Mouse (Mus musculus) layer of hippocampus, adult 6 months (tissue): ENCODE data around the gene Gm20388. TPM values are rescaled to one million over a fixed set of nuclear protein-coding genes. Genes with fewer than 3 reads are reported as not detected.

Experiments used
- polyA plus RNA-seq: library from polyadenylated mRNA; unstranded; fragments of <200 nt; fragmentation: Nextera tagmentation; gene quantifications from 2 replicates; pipeline ENCODE4 v1.2.3, GENCODE M21; 2021

Gene Gm20388
- polyA plus RNA-seq, 1 experiment from 2014 or later: 3.1 TPM

DNA sequence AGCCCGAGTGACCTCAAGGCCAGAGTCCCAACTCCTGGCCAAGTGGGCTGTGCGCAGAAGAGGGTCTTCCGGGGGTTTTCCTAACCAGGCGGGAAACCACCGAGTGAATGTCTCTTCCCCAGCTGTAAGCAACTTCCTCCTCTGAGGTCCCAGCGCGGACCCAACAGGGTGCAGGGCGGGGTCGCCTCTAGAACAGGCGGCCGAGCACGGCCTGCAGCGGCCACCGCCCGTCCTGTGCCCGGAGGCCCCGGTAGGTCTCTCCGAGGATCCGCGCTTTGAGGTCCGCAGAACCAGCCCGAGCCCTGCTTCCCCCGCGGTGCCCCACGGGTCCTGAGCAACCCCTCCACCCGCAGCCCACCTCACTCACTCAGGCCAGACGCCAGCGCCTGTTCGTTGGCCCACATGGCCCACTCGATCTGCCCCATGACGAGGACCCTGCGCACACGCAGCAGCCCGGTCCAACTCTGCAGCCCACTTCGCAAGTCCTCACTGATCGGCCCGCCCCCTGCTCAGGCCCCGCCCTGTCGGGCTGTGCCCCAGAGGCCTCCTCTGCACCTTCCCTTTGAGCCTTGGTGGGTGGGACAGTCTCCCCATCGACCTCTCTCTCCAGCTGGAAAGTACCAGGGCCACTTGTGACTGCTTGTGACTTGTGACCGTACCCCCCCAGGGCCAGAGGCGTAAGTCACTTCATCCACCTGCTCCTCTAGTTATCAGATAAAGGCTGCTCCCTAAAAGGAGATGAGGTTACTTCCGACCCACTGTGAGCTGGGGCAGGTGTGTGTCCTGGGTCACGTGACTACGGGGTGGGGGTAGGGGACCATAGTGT, 2522.0 kb downstream of the Gm20388 start, which contains the start of gene Cyba:
Gene Cyba, minus strand, starts transcription at position 488 of the 826 bp plus-strand sequence.

DNA sequence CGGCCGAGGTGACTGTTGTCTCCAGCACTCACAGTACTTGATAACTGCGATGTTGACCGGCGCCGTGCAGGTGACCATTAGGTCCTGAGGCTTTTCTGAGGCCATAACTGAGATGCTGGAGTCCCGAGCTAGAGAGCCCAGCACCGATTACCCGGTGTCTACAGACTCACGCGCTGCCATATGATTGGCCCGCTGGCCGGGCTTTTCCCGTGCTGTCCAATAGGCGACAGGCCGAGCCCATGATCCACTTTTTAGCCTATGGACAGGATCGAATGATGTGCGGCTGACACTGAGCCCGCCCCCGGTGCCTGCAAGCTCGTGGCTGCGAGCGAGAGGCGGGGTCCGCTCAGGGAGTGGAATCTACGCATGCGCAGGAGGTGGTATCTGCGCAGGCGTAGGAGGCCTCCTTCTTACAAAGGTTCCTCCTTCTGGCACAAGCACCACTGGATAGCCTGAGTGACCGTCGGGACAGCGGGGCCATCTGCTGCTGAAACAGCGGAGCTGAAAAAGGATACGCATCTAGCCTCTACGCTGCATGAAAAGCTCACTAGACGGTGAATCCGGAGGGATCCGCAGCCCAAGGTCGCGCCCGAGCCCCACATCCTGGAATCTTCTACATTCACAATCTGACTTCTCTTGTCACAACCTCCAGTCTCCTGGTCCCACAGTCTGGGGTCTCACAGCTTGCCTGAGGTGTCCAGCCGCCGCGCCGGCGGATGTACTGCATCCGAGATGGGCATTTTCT, 2532.8 kb downstream of the Gm20388 start, which contains the start of gene Mvd:
Gene Mvd, minus strand, starts transcription at position 161 of the 745 bp plus-strand sequence.

DNA sequence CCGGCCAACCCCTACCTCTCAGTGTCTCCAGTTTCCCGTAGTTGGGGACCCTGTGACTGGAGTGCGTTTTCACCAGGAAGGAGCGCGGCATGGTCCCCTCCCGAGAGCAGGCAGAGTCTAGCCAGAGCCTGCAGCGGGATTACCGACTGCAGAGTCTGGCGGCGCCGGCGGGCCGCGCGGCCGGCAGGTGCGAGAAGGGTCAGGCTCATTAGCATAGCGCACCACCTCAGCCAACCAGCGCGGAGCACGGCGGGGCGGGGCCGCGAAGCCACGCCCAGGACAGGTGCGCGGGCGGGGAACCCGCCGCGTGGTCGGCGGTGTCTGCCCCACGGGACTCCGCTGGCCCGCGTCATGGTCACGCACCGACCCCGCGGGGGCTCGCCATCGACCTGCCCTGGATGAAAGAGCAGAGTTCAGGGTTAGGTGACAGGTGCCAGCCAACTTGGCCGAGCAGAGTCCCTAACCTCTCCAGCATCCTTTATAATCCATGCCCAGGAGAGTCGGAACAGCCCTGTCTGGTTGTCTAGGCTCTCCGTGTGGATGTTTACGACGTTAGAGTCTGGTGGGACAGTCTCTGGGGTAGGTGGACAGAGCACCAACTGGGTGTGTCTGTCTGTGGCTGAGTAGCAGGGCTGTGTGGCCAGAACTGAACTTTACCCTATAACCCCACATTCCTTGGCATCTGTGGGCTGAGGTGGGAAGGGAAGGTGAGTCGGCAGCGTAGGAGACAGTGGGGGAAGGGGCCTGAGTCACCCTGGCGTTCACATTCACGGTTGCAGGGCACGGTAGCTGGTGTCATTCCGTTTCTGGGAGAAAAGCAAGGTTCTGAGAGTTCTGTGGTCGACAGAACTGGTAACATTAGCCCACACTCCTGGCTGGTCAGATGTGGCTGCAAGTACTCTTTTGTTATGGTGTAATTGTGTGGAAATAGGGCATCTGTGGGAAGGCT, 2550.2 kb downstream of the Gm20388 start, which contains the start of gene Snai3:
Gene Snai3, minus strand, starts transcription at position 210 of the 949 bp plus-strand sequence.

DNA sequence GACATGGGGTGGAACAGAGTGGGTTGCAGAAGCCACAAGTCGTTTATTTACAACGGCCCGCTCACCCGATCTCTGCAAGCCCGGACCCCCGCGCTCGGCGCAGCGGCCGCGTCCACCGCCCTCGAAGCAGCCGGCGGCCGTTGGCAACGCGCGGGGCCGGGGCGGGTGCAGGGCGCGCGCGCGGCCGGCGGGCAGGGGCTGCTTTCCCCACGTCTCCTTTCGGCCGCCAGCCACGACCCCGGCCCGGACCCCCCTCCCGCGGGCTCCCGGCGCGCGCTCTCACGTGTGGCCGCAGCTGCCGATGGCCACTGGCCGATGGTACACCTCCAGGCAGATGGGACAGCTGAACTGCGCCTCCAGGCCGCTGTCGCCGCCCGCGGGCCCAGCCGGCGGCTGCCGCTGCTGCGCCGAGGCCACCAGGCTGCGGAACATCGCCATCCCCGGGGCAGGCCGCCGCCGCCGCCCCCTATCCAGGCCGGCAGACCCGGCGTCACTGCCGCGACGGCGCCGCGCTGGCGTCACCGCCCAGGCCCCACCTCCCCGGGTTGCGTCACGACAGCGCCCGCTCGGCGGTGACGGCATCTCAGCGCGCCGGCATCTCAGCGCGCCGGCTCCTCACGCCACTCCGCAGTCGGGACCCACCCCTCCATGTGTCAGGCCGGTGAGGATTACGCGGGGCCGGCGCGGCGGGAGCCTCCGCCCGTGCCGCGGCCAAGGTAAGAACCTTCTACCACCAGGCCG, 2565.1 kb downstream of the Gm20388 start, which contains the start of the genes Rnf166 and Ctu2:
Gene Rnf166, minus strand, starts transcription at position 485 of the 741 bp plus-strand sequence.
Gene Ctu2, plus strand, starts transcription at position 564 of the 741 bp plus-strand sequence.

DNA sequence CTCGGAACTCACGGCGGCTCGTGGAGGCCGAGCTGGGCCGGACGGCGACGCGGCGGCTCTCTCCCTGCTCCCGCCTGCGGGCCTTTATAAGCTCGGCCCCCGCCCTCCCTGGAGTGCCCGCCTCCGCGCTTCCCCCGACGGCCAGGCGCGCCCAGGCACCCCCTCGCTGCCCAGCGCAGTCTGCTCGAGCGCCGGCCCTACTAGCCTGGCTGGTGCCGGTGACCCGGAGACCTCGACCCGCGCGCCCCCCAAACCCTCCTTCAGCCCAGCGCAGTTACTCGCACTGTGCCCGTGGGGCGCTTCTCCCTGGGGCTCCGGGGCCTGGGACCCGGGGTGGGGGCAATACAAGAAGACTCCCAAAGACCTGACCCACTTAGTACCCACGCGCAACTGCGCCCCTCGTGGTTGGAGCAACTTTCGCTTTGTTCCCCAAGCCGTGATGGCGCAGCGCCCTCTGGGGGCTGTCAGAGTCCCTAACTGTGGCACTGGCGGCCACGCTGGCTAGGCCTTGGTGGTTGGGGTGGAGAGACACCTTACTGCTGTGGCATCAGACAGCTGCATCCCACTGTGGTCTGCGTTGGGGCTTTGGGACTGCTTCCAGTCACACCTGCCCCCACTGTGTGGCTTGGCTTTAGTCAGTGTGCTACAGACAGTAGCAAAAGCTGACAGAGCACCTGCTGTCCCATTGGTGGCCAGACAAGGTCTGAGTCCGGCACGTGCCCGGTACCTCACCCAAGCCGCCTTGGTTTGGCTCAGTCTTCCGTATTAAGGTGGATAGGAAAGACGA, 2640.8 kb downstream of the Gm20388 start, which contains the start of gene Piezo1:
Gene Piezo1, minus strand, starts transcription at position 65 of the 787 bp plus-strand sequence.

DNA sequence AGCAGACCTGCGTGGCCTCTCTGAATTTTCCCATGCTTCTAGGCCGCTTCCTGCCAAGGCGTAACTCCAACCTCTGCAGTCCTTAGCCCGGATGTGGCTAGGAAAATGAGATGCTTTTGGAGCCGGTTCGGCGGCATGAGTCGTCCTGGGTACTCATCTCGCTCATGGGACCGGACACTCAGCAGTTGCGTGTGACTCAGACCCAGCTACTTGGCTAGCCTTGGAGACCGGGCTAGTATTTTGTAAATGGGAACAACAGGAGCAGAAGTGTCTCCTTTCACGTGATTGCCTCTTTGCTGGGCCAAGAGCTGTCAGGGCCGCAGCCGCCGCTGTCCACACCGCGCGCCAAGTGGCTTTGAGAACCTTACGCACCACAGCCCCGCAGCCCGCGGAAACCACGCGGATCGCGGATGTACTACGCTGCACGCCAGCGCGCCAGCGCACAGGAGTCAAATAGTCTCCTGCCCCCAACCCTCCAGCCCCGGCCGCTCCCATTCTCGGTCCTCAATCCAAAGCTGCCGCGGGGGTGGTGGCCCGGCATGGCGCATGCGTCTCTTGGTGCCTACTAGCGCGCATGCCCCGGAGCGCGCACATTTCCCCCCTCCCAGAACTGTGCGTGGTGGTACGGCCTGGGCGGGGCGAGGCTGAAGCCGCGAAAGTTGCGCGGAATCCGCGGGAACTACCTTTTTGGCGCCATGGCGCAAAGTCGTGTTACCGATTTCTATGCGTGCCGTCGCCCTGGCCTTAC, 2656.9 kb downstream of the Gm20388 start, which contains the start of gene Cdt1:
Gene Cdt1, plus strand, starts transcription at position 655 of the 748 bp plus-strand sequence.

DNA sequence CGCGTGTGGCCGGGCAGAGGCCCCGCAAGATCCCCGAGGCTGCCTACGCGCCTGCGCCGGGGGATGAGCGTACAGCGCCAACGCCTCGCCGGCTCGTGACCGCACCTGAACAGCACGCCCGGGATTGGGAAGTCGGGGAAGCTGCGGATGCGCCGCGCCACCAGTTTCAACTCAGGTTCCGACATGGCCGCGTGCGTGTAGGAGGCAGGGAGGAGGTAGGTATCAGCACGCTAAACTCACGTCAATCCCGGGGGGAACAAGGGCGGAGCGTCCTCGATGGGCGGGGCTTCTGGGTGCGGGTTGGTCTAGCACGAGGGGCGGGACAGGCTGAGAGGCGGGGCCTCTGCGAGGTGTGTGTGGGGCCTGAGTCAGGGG, 2666.0 kb downstream of the Gm20388 start, which contains the start of gene Aprt:
Gene Aprt, minus strand, starts transcription at position 262 of the 375 bp plus-strand sequence.

DNA sequence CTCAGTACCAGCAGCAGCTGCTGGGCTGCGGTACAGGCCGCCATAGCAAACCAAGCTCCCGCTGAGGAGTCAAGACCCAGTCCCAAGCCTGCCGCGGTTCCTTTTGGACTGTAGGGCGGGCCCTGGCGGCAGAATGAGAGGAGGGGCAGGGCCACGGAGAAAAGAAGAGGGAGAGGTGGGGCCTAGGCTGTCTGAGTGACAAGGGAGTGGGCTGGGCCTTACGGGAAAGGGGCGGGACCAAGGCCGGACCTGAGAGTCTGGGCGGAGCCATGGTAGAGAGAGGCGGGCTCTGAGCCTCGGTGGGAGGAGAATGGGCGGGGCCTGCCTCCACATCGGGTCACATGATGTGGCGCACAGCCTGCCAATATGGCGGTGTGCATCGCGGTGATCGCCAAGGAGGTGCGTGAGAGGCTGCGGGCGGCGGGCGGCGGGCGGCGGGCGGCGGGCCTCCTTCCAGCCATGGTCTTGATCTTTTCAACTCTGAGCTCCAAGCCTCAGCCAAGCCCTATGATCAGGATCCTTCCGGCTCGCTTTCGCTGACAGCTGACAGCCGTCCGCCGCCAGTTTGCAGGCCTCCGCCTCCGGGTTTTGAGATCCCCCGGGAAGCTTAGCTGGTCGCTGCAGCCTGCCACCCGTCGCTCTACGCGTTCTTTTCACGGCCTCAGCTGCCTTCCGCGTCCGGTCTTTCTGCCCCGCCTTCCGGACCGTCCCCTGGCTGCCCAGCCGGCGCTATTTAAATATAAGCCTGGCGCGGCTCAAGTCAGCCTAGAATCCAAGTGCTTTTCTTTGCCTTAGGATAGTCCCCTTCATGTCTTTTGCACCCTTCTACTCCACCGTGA, 2700.9 kb downstream of the Gm20388 start, which contains the start of the genes Galns and Trappc2l:
Gene Galns, minus strand, starts transcription at position 169 of the 839 bp plus-strand sequence.
Gene Trappc2l, plus strand, starts transcription at position 346 of the 839 bp plus-strand sequence.

DNA sequence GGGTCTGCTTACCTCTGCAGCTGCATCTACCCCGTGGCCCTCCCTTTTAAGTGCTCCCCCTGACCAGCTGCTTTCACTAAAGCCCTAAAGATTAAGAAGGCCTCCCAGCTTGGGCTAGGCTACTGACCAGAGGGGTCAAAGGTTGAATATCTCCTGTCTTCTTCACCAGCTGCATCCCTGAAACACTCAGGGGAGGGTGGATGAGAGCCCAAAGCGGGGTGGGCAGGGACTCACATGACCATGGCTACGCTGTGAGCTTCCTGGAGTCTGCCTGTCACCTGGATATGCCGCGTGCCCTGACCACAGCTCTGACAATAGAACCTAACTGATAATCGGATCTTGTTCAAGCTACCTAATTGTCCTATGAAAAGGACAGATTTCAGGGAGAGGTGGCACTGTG, 2712.1 kb downstream of the Gm20388 start, which contains the start of gene Pabpn1l:
Gene Pabpn1l, minus strand, starts transcription at position 13 of the 400 bp plus-strand sequence.

DNA sequence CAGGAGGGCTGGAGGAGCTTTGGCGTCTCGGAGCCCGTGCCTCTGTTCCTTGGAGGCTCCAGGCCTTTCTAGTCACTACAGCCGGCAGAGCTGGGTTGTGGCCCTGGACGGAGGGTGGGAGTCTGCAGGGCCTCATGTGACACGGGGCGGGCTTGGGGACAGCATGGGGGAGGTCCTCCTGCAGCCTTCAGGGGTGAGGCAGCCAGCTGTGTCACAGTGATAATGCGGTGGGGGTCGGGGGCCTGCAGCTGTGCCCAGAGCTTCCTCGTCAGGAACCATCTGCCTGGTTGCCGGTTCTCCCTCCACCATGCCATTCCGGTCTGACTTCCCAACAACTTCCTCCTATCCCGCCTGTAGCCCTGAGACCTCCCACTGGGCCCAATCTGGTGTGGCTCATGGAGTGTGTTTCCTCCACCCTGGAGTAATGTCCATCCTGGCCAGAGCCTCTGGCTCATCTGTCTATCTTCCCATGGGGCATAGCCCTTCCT, 2788.4 kb downstream of the Gm20388 start, which contains the start of gene Cbfa2t3:
Gene Cbfa2t3, minus strand, starts transcription at position 105 of the 488 bp plus-strand sequence.

DNA sequence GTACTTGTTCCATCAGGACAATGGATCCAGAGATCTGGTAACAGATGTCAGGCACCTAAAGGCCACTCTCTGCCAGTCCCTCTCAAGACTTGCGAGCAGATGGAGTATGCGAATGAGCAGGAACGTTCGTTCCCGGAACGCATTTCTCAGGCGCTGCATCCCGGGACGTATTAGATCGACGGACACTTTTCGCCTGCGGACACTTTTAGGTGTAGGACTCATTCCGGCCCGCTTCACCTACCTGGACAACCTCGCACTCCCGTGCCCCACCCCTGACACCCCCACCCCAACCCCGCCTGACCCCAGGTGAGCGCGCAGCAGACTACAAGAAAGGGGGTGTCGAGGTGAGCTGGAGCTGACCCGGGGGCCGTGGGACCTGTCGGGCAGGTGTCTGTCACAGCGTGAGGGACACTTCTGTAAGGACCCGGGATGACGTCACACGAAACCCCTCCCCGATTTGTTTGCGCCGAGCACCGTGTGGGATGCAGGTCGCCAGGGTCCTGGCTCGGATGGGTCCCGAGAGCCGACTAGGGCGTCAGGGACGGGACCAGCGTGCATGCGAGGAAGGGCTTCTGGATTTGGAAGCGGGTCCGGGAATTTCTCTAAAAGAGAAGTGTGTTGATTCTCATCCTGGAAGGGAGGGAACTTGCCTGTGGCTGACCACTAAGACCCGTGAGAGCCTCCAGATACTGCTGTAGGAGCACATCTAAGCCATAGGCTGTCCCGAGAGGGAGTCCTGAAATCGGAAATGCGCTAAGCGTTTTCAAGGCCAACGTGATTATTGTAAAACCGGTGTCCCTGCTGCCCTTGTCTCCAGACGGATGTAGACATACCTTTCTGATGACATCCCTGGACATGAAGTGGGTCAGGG, 2864.9 kb downstream of the Gm20388 start, which contains the start of gene Acsf3:
Gene Acsf3, plus strand, starts transcription at position 202 of the 871 bp plus-strand sequence.

DNA sequence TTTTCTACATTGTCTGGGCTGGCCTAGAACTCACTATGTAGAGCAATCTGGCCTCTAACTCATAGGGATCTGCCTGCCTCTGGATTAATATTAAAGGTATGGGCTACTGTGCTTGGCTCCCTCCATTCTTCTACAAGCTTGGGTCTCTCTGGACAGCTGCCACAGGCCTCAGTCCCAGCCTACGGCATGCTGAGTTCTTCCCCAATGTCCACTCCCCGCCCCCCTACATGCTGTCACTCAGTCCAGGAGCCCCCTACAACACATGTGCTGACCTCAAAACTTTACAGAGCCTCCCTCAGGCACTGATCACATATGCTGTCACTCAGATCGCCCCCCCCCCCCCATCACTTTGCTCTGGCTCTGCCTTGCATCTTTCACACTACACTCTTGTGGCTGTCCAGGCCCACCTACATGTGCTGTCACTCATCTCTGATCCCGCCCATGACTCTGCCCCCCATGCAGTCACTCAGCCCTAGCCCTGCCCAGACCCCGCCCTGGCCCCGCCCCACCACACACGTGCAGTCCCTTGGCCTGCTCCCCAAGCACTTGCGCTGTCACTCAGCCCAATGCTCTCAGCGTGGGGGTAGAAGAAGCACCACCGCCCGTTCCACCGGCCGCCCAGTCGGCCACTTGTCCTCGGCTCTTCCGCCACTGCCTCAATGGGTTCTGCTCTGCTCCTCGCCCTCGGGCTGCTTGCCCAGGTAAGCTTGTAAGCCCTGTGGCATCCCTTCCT, 2937.4 kb downstream of the Gm20388 start, which contains the start of gene Cdh15:
Gene Cdh15, plus strand, starts transcription at position 138 of the 733 bp plus-strand sequence.

DNA sequence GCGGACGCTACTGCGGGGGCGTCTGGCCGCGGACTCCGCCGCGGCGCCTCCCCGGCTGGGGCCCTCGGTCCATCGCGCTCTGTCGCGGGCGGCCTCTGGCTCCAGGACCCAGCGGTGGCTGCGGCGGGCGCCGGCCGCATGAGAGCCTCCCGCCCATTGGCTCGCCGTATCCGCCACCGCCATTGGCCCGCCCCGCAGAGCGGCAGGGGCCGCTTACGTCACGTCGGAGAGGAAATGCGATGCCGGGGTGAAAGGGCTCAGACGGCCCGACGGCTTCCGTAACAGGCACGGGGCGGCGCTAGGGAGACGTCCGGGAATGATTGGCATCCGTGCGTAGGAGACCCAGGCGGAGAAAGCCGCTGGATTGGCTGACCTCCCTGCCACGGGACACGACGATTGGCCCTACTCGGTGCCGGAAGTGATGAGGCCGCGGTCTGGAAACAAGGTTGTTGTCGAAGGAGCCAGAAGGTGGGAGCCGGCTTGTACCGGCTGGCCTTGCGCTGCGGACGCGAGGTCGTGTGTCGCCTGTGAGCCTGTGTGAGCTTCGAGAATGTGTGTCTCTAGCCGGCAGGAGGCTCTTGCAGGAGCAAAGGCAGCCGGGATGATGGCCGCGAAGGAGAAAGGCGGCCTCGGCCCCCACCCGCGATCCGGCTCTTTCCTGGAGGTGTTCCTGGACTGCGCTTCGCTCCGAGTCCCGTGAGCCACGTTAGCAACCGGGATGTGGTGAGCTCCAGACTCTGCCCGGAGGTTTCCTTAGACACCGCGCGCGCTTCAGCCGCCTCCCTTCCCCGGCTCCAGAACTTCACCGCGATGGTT, 3131.7 kb downstream of the Gm20388 start, which contains the start of gene Ankrd11:
Gene Ankrd11, minus strand, starts transcription at position 120 of the 816 bp plus-strand sequence.

DNA sequence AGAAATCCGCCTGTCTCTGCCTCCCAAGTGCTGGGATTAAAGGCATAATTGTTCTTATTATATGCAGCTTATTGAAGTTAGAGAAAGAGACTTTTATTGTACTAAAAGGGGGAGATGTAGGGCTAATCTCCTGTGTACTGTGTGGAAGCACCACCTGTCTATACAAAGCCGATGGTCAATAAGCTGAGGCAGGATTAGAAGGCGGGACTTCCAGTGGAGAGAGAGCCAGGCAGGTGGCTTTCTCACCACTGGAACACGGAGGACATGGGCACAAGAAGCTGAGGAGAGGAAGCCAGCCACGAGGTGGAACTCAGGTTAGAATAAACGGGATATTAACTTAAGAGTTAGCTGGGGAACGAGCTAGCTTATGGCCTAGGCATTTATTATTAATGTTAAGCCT, 3152.1 kb downstream of the Gm20388 start, which contains the start of gene Spg7:
Gene Spg7, plus strand, starts transcription at position 222 of the 400 bp plus-strand sequence.

